Mouse (Mus musculus) brown adipose tissue, adult 24 weeks (tissue): ENCODE results near the gene Gramd4. TPM values are rescaled to one million over a fixed set of nuclear protein-coding genes. Genes with fewer than 3 reads are reported as not detected.

ENCODE experiments used
- H3K27ac ChIP-seq: fragments of 200-500 bp; replicated peaks from 2 replicates; pipeline ENCODE4 v1.5.1; 2012; ENCODE audit warnings: low read depth, mild to moderate bottlenecking, low read length
- H3K4me1 ChIP-seq: fragments of 200-500 bp; 2 replicates; pipeline ENCODE4 v1.6.1; 2012; ENCODE audit warnings: low read length, mixed read lengths; ENCODE audit not compliant: control insufficient read depth, insufficient read depth, insufficient read length
- H3K4me3 ChIP-seq: fragments of 200-500 bp; 2 replicates; pipeline ENCODE4 v1.5.1; 2012; ENCODE audit warnings: low read depth, mild to moderate bottlenecking, low read length, moderate library complexity; ENCODE audit not compliant: insufficient read depth
- polyA plus RNA-seq: library from polyadenylated mRNA; stranded (reverse); fragments of >200 nt; gene quantifications from 2 replicates; pipeline ENCODE4 v1.2.4, GENCODE M21; 2012; ENCODE audit not compliant: missing spikeins, insufficient read depth, insufficient read length

Gene Gramd4
- polyA plus RNA-seq, 1 experiment, result 13.5 TPM

DNA sequence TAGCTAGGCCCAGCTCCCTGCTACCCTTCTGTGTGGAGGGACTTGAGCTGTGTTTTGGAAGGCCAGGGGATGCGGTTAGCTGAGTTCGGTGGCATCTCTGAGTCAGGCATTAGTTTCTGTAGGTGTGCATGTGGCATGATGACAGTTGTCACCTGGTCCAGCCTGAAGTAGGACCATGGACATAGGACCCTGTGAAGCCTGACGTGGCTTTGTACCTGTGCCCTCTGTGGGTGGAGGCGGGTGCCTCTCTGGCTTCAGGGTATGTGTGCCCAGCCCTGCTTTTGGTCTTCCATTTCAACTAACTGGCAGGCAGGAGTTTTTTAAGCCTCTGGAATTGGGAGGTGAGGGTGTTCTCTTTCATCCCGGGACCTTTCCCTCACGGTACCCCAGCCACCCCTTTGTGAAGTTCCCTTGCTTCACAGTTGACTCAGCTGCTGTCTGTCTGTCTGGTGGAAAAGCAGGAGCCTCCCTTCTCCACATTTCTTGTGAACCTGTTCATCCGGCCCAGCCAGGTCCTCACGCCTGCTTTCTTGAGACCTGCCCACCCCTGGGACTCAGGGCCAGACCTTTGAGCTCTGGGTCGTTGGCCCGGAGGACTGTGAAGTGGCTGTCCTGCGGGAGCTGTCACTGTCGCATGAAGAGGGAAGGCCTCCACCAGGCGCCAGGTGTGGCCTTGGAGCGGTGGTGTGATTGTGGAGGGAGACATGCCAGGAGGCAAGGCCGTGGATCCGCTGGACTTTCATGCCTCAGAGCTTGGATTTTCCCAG, 16.9 kb downstream of the Gramd4 start:
- Histone ChIP-seq H3K4me1 (peaks cover 34% of the 10 kb centered on the region), H3K27ac (no peak overlapping the region), H3K4me3 (no peak overlapping the region)

DNA sequence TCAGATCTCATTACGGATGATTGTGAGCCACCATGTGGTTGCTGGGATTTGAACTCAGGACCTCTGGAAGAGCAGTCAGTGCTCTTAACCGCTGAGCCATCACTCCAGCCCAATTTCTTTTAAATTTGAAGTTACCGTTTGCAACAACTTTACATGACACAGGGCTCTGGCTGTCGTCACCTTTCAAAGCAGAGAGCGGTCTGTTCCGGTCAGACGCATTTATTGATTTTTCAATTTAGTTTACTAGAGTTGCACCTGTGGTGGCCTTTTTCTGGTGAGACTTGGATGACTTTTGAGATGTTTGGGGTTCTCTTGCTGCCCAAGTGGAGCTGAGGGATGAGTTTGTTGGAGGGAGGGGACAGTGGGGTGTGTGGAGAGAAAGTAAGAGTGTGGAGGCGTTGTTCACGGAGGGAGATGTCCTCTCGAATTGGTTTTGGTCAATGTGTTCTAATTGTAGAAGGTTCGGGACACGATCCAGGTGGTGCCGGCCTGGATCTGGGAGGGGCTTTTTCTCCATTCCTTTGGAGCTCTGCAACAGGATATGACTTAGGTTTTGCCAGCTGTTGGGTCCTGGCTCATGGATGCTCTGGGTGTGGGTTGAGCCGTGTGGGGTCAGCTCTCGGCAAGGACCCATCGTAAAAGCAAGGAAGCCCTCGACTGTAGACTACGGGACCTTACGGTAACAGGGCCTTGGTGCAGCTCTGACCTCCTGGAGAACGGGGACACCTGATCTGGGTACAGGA, 18.0 kb downstream of the Gramd4 start:
- Histone ChIP-seq H3K4me1 (peaks cover 33% of the 10 kb centered on the region), H3K27ac (no peak overlapping the region), H3K4me3 (no peak overlapping the region)

DNA sequence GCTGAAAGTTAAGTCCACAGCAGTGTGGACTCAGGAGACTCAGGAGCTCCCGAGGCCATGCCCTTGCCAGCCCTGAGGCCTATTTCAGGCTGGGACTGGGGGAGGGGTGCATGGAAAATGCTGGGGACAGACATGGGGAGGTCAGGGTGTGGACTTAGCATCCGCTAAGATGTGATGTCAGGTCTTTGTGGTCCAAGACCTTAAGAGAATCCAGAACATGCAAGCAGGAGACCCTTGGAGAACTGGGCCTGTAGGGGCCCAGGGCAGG, 18.5 kb downstream of the Gramd4 start:
- Histone ChIP-seq H3K27ac (no peak overlapping the region), H3K4me1 (peaks cover 33% of the 10 kb centered on the region), H3K4me3 (no peak overlapping the region)

- Histone ChIP-seq H3K27ac (no peak overlapping the region), H3K4me1 (peaks cover 36% of the 10 kb centered on the region), H3K4me3 (no peak overlapping the region)
Measured at GRCm38 (mm10) chr15:86076378-86076777, 18.9 kb downstream of the Gramd4 start.

DNA sequence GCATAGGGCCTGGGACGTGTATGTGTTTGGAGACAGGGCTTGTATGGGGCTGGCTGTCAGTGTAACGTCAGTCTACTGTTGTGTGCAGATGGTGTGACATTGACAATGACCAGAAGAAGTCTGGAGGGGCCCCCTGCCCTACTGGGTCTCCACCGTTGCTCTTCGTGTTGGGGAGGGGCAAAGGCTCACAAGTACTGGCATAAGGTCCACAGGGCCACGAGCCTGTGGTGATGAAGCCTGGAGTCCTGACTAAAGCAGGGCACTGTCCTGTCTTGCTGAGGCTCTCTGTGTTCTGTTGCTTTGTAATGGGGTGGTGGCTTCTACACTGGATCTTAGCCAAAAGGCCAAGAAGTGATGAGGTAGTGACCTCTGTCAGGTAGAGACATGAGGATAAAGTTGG, 20.4 kb downstream of the Gramd4 start:
- Histone ChIP-seq H3K4me1 (peaks cover 42% of the 10 kb centered on the region), H3K27ac (no peak overlapping the region), H3K4me3 (no peak overlapping the region)

GRCm38 (mm10) chr15:86078481-86079216, 21.2 kb downstream of the Gramd4 start:
- Histone ChIP-seq H3K27ac (peak overlapping the region; percentile 75), H3K4me3 (0 out of 2 replicates have a peak overlapping the region, but pooled peaks have one; percentile 9), H3K4me1 (peaks cover 47% of the 10 kb centered on the region)

DNA sequence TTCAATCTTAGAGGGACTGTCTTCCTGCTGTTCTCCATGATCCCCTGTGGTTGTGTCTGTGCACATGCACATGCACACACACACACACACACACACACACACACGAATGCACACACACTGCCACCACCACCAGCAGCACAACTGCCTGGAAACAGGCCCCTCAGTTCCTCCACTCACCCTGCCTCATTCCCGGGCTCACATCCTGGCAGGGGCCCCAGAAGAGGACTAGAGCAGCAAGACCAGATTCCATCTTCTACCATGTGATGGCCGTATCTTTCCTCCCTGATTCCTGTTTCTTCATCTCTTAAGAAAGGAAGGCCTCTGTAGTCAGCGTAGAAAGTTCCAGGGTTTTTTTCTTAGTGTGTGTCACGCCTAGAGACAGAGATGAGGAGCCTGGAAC, 22.0 kb downstream of the Gramd4 start:
- Histone ChIP-seq H3K4me3 (no peak overlapping the region), H3K27ac (peak overlapping the region; percentile 75), H3K4me1 (peaks cover 47% of the 10 kb centered on the region)

DNA sequence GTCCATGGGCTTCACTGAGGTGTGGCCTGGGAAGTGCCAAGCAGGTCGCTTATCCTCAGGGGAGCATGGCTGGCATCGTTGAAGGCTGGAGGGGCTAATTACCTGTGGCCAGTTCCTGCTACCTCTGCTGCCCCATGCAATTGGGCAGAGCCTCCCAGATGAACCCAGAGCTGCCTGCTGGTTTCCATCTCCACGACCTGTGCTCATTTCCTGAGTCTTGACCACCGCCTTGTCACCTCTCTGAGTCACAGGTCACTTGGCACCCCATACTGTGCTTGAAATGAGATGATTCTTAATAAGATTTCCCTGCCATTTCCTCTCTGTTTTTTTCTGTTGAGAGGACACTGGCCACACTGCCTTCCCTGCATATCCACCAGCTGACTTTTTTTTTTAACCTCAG, 22.4 kb downstream of the Gramd4 start:
- peak overlapping the region; percentile 75 for H3K27ac ChIP-seq
- H3K4me3 ChIP-seq, result no peak overlapping the region
- H3K4me1 ChIP-seq, result peaks cover 47% of the 10 kb centered on the region

GRCm38 (mm10) chr15:86080408-86080807, 22.9 kb downstream of the Gramd4 start:
- H3K27ac ChIP-seq, result peak overlapping the region; percentile 50; the same call in 1 of the 2 replicates
- H3K4me3 ChIP-seq, result no peak overlapping the region
- H3K4me1 ChIP-seq, result peaks cover 47% of the 10 kb centered on the region

GRCm38 (mm10) chr15:86081654-86082053, 24.2 kb downstream of the Gramd4 start:
- Histone ChIP-seq H3K4me3 (no peak overlapping the region), H3K4me1 (peaks cover 48% of the 10 kb centered on the region), H3K27ac (no peak overlapping the region)

- Histone ChIP-seq H3K4me1 (peaks cover 48% of the 10 kb centered on the region), H3K27ac (no peak overlapping the region), H3K4me3 (no peak overlapping the region)
Measured at GRCm38 (mm10) chr15:86082551-86082961, 25.1 kb downstream of the Gramd4 start.

DNA sequence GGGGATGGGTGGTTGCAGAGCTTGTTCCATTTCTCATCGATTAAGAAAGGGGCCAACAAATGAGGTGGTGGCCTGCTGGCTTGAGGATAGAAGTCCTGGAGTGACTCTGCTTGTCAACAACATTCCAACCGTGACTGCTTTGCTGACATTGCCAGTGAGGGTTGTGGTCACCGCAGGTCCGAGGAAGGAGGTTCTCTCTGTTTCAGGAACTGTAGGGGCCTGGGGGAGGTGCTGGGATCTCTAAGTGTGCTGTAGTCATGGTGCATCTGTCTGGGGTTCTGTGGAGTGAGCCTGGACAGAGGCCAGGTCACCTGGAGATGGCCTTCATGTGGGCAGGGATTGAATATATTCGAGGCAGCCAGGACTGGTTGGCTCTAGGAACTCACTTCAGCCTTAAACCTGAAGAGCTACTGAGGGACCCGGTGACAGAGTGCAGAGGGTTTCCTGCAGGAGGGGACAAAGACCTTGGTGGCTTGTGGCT, 25.8 kb downstream of the Gramd4 start:
- Histone ChIP-seq H3K27ac (no peak overlapping the region), H3K4me3 (no peak overlapping the region), H3K4me1 (peaks cover 42% of the 10 kb centered on the region)

DNA sequence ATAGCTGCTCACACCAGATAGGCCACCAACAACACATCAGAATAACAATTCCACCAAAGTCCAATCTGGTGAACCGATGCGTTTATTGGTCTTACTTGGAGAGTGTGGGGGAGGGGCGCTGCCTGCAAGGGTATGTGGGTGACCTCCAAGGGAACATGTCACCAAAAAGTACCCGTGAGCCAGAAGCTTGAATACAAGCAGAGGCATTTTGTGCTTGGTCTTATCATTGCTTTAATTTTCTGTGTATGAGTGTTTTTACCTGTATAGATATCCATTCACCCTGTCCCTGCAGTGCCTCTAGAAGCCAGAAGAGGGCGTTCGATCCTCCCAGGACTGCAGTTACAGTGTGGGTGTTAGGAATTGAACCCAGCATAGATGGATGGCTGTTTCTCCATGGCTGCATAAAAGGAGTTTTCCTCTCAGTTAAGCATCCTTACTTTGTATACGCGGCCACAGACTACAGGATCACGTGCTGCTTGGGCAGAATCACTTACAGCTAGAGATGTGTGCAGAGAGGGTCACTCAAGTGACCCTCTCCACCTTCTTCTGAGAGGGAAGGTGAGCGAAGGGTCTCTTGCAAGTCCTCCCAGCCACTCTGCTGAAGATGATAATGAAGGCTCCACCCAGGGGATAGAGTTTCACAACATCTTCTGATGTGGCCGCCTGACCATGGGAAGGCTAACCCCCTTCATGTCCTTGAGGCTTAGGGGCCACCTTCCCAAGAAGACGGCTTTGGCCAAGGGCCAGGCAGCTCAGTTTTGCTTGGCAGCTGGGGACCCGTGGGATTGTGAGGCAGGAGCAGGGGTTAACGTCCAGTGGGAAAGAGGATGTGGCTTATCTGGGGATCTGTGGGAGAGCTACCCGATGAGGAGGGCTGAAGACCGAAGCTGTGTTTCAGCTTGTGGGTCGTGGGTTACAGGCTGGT, 28.1 kb downstream of the Gramd4 start:
- Histone ChIP-seq H3K4me1 (peaks cover 43% of the 10 kb centered on the region), H3K27ac (peak overlapping the region; percentile 32)

DNA sequence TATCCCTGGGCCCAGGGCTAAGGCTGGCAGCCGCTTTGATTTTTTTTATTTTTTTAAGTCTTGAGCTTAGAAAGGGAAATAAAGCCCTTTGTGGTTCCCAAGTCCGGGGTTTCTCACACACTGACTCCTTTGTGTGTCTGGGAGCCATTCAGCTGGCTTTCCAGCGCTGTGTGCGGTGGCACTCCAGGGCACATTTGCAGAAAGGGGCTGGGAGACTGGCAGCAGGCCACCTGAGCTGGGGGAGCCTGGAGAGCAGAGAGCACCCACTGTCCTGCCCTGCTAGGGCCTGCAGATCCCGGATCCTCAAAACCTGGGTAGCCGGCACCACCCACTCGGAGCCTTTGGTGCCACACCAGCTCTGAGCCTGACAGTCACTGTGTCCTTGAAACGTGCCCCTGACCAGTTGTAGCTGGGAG, 28.8 kb downstream of the Gramd4 start:
- Histone ChIP-seq H3K4me1 (peaks cover 45% of the 10 kb centered on the region), H3K4me3 (no peak overlapping the region), H3K27ac (peak overlapping the region; percentile 32)

More for the DNA sequence above, 28.1 kb downstream of the Gramd4 start:
- H3K4me3 ChIP-seq, result no peak overlapping the region
